Mouse (Mus musculus): ENCODE results near the gene Cidec. TPM values are rescaled to one million over a fixed set of nuclear protein-coding genes. Genes with fewer than 3 reads are reported as not detected.

Cidec gene
- polyA plus RNA-seq, 1 experiment from 2014 or later = not detected

DNA sequence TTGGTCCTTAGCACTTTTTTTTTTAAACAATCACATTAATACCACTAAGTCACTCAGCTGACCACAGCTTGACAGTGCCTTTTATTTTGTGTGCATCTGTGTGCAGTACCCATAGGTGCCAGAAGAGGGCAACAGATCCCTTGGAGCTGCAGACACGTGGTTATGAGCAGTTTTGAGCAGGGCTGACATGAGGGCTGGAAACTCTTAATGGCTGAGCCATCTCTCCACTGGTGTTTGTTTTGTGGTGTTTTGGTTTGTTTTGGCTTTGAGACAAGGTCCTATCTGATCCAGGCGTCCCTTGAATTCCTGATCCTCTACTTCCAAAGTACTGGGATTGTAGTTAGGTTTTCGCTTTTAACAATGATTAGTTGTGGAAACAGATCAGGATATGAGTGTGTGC lies 8.2 kb downstream of the Cidec start:
- Histone ChIP-seq H3K4me1 (no peaks in the 10 kb centered on the region), H3K4me2 (replicated peaks) (no peak overlapping the region), H3K36me3 (no peaks in the 10 kb centered on the region), H3K27ac (no peak overlapping the region), H3K9me3 (replicated peaks) (no peaks in the 10 kb centered on the region; the same call in 1 of the 2 replicates), H3K9ac (no peak overlapping the region), H3K4me3 (no peak overlapping the region), H3K27me3 (no peaks in the 10 kb centered on the region; the same call in 1 of the 2 replicates)
- no peak for ATAC-seq (ENCODE audit: low FRiP score)
- 63% methylated on average over 3 of the region's 3 CpGs for WGBS

DNA sequence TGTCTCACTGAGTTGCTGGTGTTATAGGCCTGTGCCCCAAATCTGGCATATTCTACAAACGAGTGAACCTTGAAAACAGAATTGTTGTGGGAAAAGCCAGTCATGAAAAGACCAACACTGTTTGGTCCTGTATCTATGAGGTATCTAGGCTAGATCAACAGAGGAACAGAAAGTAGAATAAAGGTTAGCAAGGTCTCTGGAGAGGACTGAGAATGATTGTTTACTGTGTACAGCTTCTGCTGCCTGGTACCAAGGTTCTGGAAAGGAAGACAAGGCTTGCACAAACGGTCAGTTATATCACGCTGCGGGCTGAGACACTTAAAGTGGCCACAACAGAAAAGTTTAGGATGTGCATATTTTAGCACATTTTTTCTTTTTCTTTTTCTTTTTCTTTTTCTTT lies 8.9 kb downstream of the Cidec start:
- H3K4me2 ChIP-seq (replicated peaks) = no peak overlapping the region
- no peaks in the 10 kb centered on the region; the same call in 1 of the 2 replicates for H3K9me3 ChIP-seq (replicated peaks)
- no peaks in the 10 kb centered on the region; the same call in 1 of the 2 replicates for H3K27me3 ChIP-seq
- H3K9ac ChIP-seq = no peak overlapping the region
- no peak overlapping the region for H3K4me3 ChIP-seq
- H3K36me3 ChIP-seq = no peaks in the 10 kb centered on the region
- H3K27ac ChIP-seq = no peak overlapping the region
- no peaks in the 10 kb centered on the region for H3K4me1 ChIP-seq
- ATAC-seq (ENCODE audit: low FRiP score) = no peak
- 94% methylated on average over 4 of the region's 4 CpGs for WGBS

DNA sequence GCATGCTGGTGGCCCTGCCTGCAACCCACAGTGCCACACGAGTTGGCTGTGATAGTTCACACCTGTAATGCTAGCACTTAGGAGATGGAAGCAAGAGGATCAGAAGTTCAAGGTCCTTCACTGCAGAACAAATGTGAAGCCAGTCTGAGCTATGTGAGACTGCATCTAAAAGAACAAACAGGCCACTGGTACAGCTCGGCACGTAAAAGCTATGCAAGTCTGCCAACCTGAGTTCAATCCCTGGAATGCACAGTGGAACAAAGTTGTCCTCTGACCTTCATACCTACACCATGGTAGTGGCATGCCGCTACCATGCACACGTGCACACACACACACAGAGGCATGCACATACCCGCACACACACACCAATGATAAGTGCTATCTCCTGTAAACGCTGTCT lies 11.4 kb downstream of the Cidec start:
- WGBS = 88% methylated on average over 7 of the region's 7 CpGs
- H3K4me1 ChIP-seq = peaks cover 3% of the 10 kb centered on the region; the same call in 1 of the 2 replicates
- no peak overlapping the region for H3K9ac ChIP-seq
- ATAC-seq (ENCODE audit: low FRiP score) = no peak
- no peaks in the 10 kb centered on the region; the same call in 1 of the 2 replicates for H3K27me3 ChIP-seq
- H3K4me2 ChIP-seq (replicated peaks) = no peak overlapping the region
- no peaks in the 10 kb centered on the region; the same call in 1 of the 2 replicates for H3K9me3 ChIP-seq (replicated peaks)
- H3K36me3 ChIP-seq = no peaks in the 10 kb centered on the region
- no peak overlapping the region for H3K27ac ChIP-seq
- H3K4me3 ChIP-seq = no peak overlapping the region

DNA sequence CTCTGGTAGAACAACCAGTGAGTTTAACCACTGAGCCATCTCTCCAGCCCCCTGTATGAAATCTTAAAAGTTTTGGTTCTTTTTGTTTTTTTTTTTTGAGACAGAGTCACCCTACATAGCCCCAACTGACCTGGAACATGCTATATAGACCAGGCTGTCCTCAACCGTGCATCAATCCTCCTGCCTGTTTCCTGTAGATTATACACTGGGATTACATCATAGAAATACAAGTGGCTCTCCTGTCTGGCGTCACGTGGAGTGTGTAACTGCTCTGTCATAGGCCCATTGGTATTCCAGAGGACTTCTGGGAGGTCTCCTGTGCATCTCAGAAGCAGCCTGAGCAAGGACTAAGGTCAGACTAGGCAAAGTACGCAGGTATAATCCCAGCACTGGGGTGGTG lies 12.6 kb downstream of the Cidec start:
- Histone ChIP-seq H3K27me3 (no peaks in the 10 kb centered on the region; the same call in 1 of the 2 replicates), H3K9me3 (replicated peaks) (no peaks in the 10 kb centered on the region; the same call in 1 of the 2 replicates), H3K4me2 (replicated peaks) (no peak overlapping the region), H3K4me3 (no peak overlapping the region), H3K4me1 (peaks cover 10% of the 10 kb centered on the region), H3K36me3 (no peaks in the 10 kb centered on the region), H3K9ac (no peak overlapping the region), H3K27ac (no peak overlapping the region)
- no peak for ATAC-seq (ENCODE audit: low FRiP score)
- WGBS = 85% methylated on average over 4 of the region's 4 CpGs

DNA sequence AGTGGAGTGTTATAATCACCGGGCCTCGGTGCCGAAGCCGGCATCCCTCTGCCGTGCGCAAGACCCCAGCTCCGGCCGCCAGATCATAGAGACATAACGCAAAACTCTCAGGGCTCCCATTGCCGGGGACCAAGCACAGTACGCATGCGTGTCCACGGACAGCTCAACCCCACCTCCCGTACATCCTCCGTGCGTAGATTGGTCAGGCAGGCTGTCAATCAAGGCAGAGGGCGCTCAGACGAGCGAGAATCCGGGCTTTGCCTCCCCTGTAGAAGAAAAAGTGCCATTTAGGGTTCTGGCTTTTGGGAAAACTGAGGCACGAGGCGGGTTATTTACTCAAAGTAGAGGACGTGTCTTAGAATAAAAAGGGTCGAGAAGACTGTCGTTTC lies 16.4 kb downstream of the Cidec start, which contains the start of gene Rpusd3:
Rpusd3 (minus strand) TSS at position 142 of the 389 bp plus-strand sequence.
- Histone ChIP-seq H3K9me3 (replicated peaks) (no peaks in the 10 kb centered on the region), H3K4me3 (peak within 1 kb of the TSS; percentile 55), H3K27me3 (no peaks in the 10 kb centered on the region; the same call in 1 of the 2 replicates), H3K4me2 (replicated peaks) (peak within 1 kb of the TSS; percentile 91), H3K36me3 (peaks cover 12% of the 10 kb centered on the region; the same call in 1 of the 2 replicates), H3K9ac (peak within 1 kb of the TSS; percentile 64), H3K4me1 (peaks cover 14% of the 10 kb centered on the region), H3K27ac (no peak within 1 kb of the TSS)
- under 1% methylated on average over 25 of the region's 25 CpGs for WGBS
- peak; percentile 98 for ATAC-seq (ENCODE audit: low FRiP score)

DNA sequence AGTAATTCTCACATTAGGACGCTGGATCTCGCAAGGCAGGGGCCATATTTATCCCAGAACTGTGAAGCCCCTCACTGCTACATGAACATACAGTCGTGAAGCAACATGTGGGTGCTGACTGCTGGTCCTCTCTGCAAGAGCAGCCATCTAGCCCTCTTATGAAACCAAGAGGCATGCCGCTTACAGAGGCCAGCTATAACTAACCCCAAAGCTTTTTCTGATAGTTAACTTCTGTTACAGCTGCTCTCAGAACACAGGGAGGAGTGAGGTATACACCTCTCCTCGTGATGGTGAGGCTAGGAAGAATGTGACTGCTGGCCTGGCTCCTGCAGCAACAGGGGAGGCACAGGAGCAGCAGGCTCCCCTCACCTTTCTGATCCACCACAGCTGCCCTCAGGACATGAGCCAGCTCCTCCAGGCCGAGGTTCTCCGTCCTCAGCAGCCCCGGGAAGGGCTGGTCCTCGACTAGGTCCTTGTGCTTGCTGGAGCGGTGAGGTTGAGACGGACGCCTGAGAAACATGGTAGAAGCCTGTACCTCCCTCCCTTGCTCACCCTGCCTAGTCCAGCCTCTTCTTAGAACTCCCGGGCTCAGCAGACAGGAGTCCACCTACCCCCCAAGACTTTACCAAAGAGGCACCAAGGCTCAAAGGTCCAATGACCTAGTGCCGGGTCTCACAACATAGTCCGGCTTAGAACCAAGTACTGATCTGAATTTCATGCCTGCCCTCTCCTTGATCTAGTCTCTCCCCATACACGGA lies 16.9 kb downstream of the Cidec start:
- ATAC-seq (ENCODE audit: low FRiP score) = peak; percentile 74
- Histone ChIP-seq H3K9me3 (replicated peaks) (no peaks in the 10 kb centered on the region), H3K4me1 (peaks cover 14% of the 10 kb centered on the region), H3K36me3 (peaks cover 14% of the 10 kb centered on the region; the same call in 1 of the 2 replicates), H3K9ac (peak overlapping the region; percentile 64), H3K4me2 (replicated peaks) (peak overlapping the region; percentile 91), H3K27me3 (no peaks in the 10 kb centered on the region), H3K4me3 (peak overlapping the region; percentile 55), H3K27ac (no peak overlapping the region)
- WGBS = 16% methylated on average over 16 of the region's 16 CpGs

DNA sequence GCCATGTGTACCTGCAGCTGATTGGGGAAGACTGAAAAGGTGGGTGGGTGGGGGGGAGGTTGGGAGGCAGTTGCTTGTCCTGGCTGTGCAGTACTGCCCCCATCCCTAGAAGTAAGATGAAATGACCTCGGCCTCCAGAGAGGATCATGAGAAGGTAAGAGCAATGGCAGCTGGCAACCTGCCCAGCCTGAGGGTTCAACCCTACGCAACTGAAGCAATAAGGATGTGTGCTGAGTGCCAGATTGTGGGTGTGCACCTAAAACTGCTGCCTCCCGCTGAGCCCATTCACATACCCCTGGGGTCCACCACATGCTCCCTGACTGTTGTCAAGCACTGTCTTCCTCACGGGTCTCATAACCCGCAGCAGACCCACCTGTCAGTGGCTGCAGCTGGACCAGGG lies 19.1 kb downstream of the Cidec start:
- peaks cover 14% of the 10 kb centered on the region for H3K4me1 ChIP-seq
- peaks cover 20% of the 10 kb centered on the region; the same call in 1 of the 2 replicates for H3K36me3 ChIP-seq
- no peak overlapping the region for H3K4me2 ChIP-seq (replicated peaks)
- H3K9me3 ChIP-seq (replicated peaks) = no peaks in the 10 kb centered on the region
- no peak for ATAC-seq (ENCODE audit: low FRiP score)
- WGBS = 85% methylated on average over 5 of the region's 5 CpGs
- H3K27ac ChIP-seq = no peak overlapping the region
- no peak overlapping the region for H3K9ac ChIP-seq
- H3K27me3 ChIP-seq = no peaks in the 10 kb centered on the region
- no peak overlapping the region for H3K4me3 ChIP-seq

DNA sequence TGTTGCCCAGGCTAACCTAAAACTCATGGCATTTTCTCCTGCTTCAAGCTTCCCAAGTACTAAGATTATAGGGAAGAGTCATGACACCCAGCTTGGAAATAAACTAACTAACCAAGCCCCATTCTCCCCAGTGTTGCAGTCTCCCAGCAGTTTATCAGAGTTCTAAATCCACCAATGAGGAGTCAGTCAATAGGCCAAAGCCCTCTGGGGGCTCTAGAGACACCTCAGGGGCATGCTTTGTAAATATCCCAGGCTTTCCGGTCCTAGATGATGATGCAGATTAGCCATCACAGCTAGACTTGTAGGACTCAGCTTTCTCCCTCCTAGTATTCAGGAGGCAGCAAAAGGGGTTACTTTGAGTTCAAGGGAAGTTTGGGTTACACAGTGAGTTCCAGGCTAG lies 25.6 kb downstream of the Cidec start:
- WGBS = 68% methylated on average over 1 of the region's 1 CpGs
- H3K36me3 ChIP-seq = peaks cover 33% of the 10 kb centered on the region

DNA sequence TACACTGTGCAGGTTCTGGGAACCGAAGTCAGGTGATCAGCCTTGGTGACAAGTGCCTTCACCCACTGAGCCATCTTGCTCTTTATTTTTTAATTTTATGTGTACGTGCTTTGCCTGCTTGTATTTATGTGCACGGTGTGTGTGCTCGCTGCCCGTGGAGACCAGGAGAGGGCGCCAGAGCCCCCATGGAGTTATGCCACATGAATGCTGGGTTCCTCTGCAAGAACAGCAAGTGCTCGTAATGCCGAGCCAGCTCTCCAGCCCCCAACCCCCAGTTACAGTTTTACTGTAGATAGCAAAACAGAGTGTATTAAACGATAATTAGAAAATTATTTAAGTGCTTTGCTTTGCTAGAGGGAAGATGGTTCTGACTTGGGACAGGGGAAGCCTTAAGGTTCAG lies 28.9 kb downstream of the Cidec start:
- Histone ChIP-seq H3K36me3 (peaks cover 22% of the 10 kb centered on the region), H3K27me3 (no peaks in the 10 kb centered on the region), H3K9ac (no peak overlapping the region), H3K27ac (no peak overlapping the region), H3K4me1 (no peaks in the 10 kb centered on the region), H3K4me3 (no peak overlapping the region), H3K4me2 (replicated peaks) (no peak overlapping the region), H3K9me3 (replicated peaks) (no peaks in the 10 kb centered on the region)
- no peak for ATAC-seq (ENCODE audit: low FRiP score)
- WGBS = 76% methylated on average over 9 of the region's 9 CpGs

More for the DNA sequence above, 25.6 kb downstream of the Cidec start:
- H3K9ac ChIP-seq = no peak overlapping the region
- no peaks in the 10 kb centered on the region for H3K27me3 ChIP-seq
- no peak overlapping the region for H3K4me3 ChIP-seq
- no peak overlapping the region for H3K27ac ChIP-seq
- H3K4me2 ChIP-seq (replicated peaks) = no peak overlapping the region
- no peaks in the 10 kb centered on the region for H3K9me3 ChIP-seq (replicated peaks)
- H3K4me1 ChIP-seq = no peaks in the 10 kb centered on the region
- no peak for ATAC-seq (ENCODE audit: low FRiP score)

DNA sequence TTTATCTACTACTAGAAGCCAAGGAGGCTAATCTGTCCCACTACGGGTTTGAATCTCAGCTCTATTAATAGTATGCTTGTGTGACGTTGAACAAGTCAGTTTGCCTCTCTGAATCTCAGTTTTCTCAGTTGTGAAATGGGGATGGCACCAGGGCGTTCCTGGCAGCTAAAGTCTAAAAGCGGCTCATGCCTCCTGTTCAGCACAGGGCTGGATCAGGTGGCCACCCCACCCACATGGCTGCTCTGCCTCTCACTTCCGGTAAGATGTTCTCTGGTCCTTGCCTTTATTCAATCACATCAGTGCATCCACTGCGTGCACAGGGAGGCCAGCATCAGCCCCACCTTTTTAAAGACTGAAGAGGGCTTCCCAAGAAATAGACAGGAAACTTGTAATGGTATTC lies 30.1 kb downstream of the Cidec start:
- Histone ChIP-seq H3K4me3 (no peak overlapping the region), H3K36me3 (peaks cover 22% of the 10 kb centered on the region), H3K4me2 (replicated peaks) (no peak overlapping the region), H3K27me3 (no peaks in the 10 kb centered on the region), H3K4me1 (no peaks in the 10 kb centered on the region), H3K9me3 (replicated peaks) (no peaks in the 10 kb centered on the region), H3K9ac (no peak overlapping the region), H3K27ac (no peak overlapping the region)
- ATAC-seq (ENCODE audit: low FRiP score) = no peak
- WGBS = 85% methylated on average over 6 of the region's 6 CpGs

DNA sequence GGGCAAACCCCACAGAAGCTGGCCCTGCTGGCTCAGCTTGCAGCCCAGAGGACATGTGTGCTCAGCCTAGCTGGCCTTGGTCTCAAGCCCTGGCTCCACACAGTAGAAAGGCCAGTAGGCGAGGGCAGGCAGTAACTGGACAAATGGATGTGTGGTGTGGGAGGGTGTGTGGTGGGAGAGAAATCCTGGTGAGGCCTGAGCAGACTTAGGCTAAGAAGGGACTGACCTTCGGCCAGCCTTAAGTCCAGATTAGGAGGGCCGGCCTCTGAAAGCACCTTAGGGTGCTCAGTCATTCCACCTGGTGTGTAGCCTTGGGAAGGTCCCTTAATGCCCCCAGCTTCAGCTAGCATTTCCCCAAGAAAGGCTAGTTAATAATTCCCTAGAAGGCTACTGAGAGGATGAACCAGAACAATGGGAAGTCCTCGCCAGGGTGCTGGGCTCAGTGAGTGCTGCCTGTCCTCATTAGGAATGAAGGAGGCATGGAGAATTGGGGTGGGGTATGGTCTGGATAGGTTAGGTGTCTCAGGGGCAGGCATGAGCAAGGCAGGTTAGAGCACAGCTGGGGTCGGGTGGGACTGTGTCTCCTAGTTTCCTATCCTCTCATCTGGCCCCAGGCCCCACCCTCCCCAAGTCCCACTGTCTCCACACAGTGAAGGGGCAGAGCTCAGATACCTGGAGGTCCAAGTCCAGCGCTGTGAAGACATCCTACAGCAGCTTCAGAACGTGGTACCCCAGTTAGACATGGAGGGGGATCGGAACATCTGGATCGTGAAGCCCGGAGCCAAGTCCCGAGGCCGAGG lies 30.7 kb downstream of the Cidec start:
- H3K9ac ChIP-seq = no peak overlapping the region
- H3K4me1 ChIP-seq = no peaks in the 10 kb centered on the region
- 73% methylated on average over 12 of the region's 12 CpGs for WGBS
- no peak overlapping the region for H3K4me2 ChIP-seq (replicated peaks)
- no peak for ATAC-seq (ENCODE audit: low FRiP score)
- H3K27me3 ChIP-seq = no peaks in the 10 kb centered on the region
- H3K27ac ChIP-seq = no peak overlapping the region
- H3K36me3 ChIP-seq = peaks cover 22% of the 10 kb centered on the region
- no peak overlapping the region for H3K4me3 ChIP-seq
- H3K9me3 ChIP-seq (replicated peaks) = no peaks in the 10 kb centered on the region

DNA sequence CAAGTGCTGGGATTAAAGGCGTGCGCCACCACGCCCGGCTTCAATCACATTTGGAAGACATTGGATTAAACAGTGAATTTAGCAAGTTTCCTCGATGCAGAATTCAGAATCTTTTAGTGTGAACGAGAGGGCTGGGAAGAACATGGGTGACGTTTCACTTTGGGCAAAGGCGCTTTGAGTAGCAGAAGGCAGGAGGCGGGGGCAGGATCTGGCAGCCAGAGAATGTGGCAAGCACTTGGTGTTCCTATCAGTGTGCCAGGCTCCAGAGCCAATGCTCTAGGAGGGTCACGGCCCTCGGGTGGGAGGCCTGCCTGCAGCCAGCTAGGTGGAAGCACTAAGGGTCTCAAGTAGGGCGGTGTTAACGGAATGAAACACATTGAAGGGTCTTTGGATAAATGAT lies 33.5 kb downstream of the Cidec start:
- no peak overlapping the region for H3K4me2 ChIP-seq (replicated peaks)
- H3K4me3 ChIP-seq = no peak overlapping the region
- H3K27me3 ChIP-seq = no peaks in the 10 kb centered on the region
- 92% methylated on average over 13 of the region's 13 CpGs for whole genome bisulfite sequencing
- peaks cover 18% of the 10 kb centered on the region for H3K36me3 ChIP-seq
- H3K27ac ChIP-seq = no peak overlapping the region
- no peak overlapping the region for H3K9ac ChIP-seq
- no peaks in the 10 kb centered on the region for H3K4me1 ChIP-seq
- no peaks in the 10 kb centered on the region for H3K9me3 ChIP-seq (replicated peaks)
- no peak for ATAC-seq (ENCODE audit: low FRiP score)

Data from hindbrain, embryonic 12.5 days (tissue).